Mouse (Mus musculus): ENCODE results near the gene Errfi1. TPM values are rescaled to one million over a fixed set of nuclear protein-coding genes. Genes with fewer than 3 reads are reported as not detected.
A peak's percentile ranks its signal among the peaks of the same experiment; 100 is the strongest.

Errfi1 gene
- total and polyA plus RNA-seq, 2 experiments, result 259 to 661 TPM

GRCm38 (mm10) chr4:150894718-150895501 is 41.2 kb downstream of the Errfi1 start:
- DNase-seq (ENCODE audit: extremely low read depth, low read depth, low spot score), result no peak
- WGBS, result 54% methylated on average over 8 of the region's 8 CpGs

DNA sequence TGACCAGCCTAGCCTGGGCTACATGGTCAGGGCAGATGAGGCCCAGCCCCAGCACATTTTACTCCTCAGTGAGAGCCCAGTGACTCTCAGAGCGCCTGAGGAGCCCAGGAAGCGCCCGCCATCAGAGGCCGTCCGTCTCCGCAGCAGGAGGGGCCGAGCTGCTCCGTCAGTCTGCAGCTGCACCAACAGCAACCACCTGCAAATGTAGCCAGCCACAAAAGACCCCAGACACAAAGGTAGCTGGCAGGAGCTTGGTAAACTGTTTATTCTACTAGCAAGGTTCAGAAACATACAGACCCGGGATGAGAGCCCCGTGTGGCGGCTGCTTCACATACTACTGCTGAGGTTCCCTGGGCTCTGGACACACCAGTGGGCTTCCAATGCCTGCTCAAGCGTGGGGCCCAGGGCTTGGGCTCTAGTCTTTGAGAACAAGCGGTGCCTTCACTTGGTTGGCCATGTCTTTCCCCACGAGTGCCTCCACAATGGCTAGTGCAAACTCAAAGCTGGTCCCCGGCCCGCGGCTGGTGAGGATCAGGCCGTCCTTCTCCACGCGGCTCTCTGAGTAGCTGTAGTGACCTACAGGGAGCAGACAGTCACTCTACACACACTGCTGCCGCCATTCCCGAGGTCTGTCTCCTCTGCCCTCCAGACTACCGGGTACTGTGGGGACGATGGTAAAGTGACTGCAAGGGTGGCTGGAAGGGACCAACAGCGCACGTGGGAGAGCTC is 43.3 kb downstream of the Errfi1 start:
- peaks cover 10% of the 10 kb centered on the region for H3K36me3 ChIP-seq (ENCODE audit: control insufficient read depth, insufficient read depth, low read length)
- H3K27ac ChIP-seq (replicated peaks; ENCODE audit: insufficient read depth, low read depth, low read length), result no peak overlapping the region
- no peak overlapping the region for H3K9ac ChIP-seq (ENCODE audit: low read depth, low read length)
- DNase-seq (ENCODE audit: extremely low read depth, low read depth, low spot score), result no peak
- TF ChIP-seq CTCF (IDR thresholded peaks at IDR 0.05; ENCODE audit: low read depth, low read length) (no peak), POLR2A (IDR thresholded peaks at IDR 0.05; ENCODE audit: extremely low read depth, insufficient read depth, low read length) (no peak)
- H3K4me1 ChIP-seq (ENCODE audit: control insufficient read depth, insufficient read depth, low read length), result peaks cover 6% of the 10 kb centered on the region
- H3K79me2 ChIP-seq (ENCODE audit: control insufficient read depth, insufficient read depth, low read length), result no peaks in the 10 kb centered on the region
- H3K27me3 ChIP-seq (ENCODE audit: control insufficient read depth, insufficient read depth, low read length), result no peaks in the 10 kb centered on the region
- WGBS, result 97% methylated on average over 26 of the region's 26 CpGs
- no peak overlapping the region for H3K4me3 ChIP-seq (ENCODE audit: insufficient read depth, low read depth, low read length)

More at GRCm38 (mm10) chr4:150894718-150895501, 41.2 kb downstream of the Errfi1 start:
- H3K4me1 ChIP-seq (ENCODE audit: control insufficient read depth, insufficient read depth, low read length), result peaks cover 4% of the 10 kb centered on the region; the same call in 1 of the 2 replicates
- H3K27ac ChIP-seq (replicated peaks; ENCODE audit: insufficient read depth, low read depth, low read length), result no peak overlapping the region
- no peak overlapping the region for H3K4me3 ChIP-seq (ENCODE audit: insufficient read depth, low read depth, low read length)
- H3K79me2 ChIP-seq (ENCODE audit: control insufficient read depth, insufficient read depth, low read length), result no peaks in the 10 kb centered on the region
- H3K27me3 ChIP-seq (ENCODE audit: control insufficient read depth, insufficient read depth, low read length), result no peaks in the 10 kb centered on the region
- no peak overlapping the region for H3K9ac ChIP-seq (ENCODE audit: low read depth, low read length)
- no peak for TF ChIP-seq POLR2A (IDR thresholded peaks at IDR 0.05; ENCODE audit: extremely low read depth, insufficient read depth, low read length)
- TF ChIP-seq CTCF (IDR thresholded peaks at IDR 0.05; ENCODE audit: low read depth, low read length), result no peak
- peaks cover 5% of the 10 kb centered on the region; the same call in 1 of the 2 replicates for H3K36me3 ChIP-seq (ENCODE audit: control insufficient read depth, insufficient read depth, low read length)

GRCm38 (mm10) chr4:150898716-150899365 is 45.1 kb downstream of the Errfi1 start:
- Histone ChIP-seq H3K27me3 (ENCODE audit: control insufficient read depth, insufficient read depth, low read length) (no peaks in the 10 kb centered on the region), H3K9ac (ENCODE audit: low read depth, low read length) (no peak overlapping the region), H3K4me1 (ENCODE audit: control insufficient read depth, insufficient read depth, low read length) (peaks cover 13% of the 10 kb centered on the region), H3K4me3 (ENCODE audit: insufficient read depth, low read depth, low read length) (no peak overlapping the region), H3K36me3 (ENCODE audit: control insufficient read depth, insufficient read depth, low read length) (peaks cover 10% of the 10 kb centered on the region), H3K27ac (replicated peaks; ENCODE audit: insufficient read depth, low read depth, low read length) (no peak overlapping the region; the same call in 1 of the 2 replicates), H3K79me2 (ENCODE audit: control insufficient read depth, insufficient read depth, low read length) (no peaks in the 10 kb centered on the region)
- TF ChIP-seq POLR2A (IDR thresholded peaks at IDR 0.05; ENCODE audit: extremely low read depth, insufficient read depth, low read length) (no peak), CTCF (IDR thresholded peaks at IDR 0.05; ENCODE audit: low read depth, low read length) (peak; percentile 89)
- DNase-seq (ENCODE audit: extremely low read depth, low read depth, low spot score), result peak; percentile 65
- WGBS, result 39% methylated on average over 13 of the region's 13 CpGs

DNA sequence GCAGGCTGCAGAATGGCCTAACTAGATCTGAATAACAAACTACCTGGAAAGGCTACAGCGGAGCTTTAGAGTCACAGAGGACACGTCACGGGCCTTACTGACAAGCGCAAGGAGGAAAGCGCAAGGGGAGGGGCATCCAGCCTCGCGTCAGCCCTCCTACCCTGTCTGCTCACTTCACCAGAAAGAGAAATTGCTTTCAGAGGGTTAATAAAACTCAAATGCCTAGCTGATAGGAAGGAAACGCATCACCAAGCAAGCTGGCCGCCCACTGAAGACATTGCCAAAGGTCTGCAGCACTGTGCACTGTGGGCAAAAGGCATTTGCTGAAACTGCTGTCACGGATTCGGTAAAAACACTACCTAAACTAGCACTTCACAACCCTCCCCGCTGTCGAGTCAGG is 46.8 kb downstream of the Errfi1 start:
- H3K4me1 ChIP-seq (ENCODE audit: control insufficient read depth, insufficient read depth, low read length), result peaks cover 18% of the 10 kb centered on the region
- no peak overlapping the region for H3K9ac ChIP-seq (ENCODE audit: low read depth, low read length)
- DNase-seq (ENCODE audit: extremely low read depth, low read depth, low spot score), result no peak
- H3K79me2 ChIP-seq (ENCODE audit: control insufficient read depth, insufficient read depth, low read length), result no peaks in the 10 kb centered on the region
- no peak overlapping the region for H3K27ac ChIP-seq (replicated peaks; ENCODE audit: insufficient read depth, low read depth, low read length)
- no peak for TF ChIP-seq POLR2A (IDR thresholded peaks at IDR 0.05; ENCODE audit: extremely low read depth, insufficient read depth, low read length)
- no peak for TF ChIP-seq CTCF (IDR thresholded peaks at IDR 0.05; ENCODE audit: low read depth, low read length)
- H3K4me3 ChIP-seq (ENCODE audit: insufficient read depth, low read depth, low read length), result no peak overlapping the region
- H3K27me3 ChIP-seq (ENCODE audit: control insufficient read depth, insufficient read depth, low read length), result no peaks in the 10 kb centered on the region
- 91% methylated on average over 13 of the region's 13 CpGs for WGBS
- H3K36me3 ChIP-seq (ENCODE audit: control insufficient read depth, insufficient read depth, low read length), result peaks cover 12% of the 10 kb centered on the region

GRCm38 (mm10) chr4:150901651-150902050 is 47.9 kb downstream of the Errfi1 start:
- Histone ChIP-seq H3K4me3 (ENCODE audit: insufficient read depth, low read depth, low read length) (no peak overlapping the region), H3K27ac (replicated peaks; ENCODE audit: insufficient read depth, low read depth, low read length) (no peak overlapping the region), H3K36me3 (ENCODE audit: control insufficient read depth, insufficient read depth, low read length) (peaks cover 11% of the 10 kb centered on the region), H3K27me3 (ENCODE audit: control insufficient read depth, insufficient read depth, low read length) (no peaks in the 10 kb centered on the region), H3K9ac (ENCODE audit: low read depth, low read length) (no peak overlapping the region), H3K79me2 (ENCODE audit: control insufficient read depth, insufficient read depth, low read length) (no peaks in the 10 kb centered on the region), H3K4me1 (ENCODE audit: control insufficient read depth, insufficient read depth, low read length) (peaks cover 18% of the 10 kb centered on the region)
- TF ChIP-seq POLR2A (IDR thresholded peaks at IDR 0.05; ENCODE audit: extremely low read depth, insufficient read depth, low read length) (no peak), CTCF (IDR thresholded peaks at IDR 0.05; ENCODE audit: low read depth, low read length) (peak; percentile 91)
- peak; percentile 66 for DNase-seq (ENCODE audit: extremely low read depth, low read depth, low spot score)
- WGBS, result 37% methylated on average over 9 of the region's 9 CpGs
